Mouse (Mus musculus) regulatory T cell (primary cell): ENCODE results near the gene Prkce.

Source experiments
- in situ Hi-C: fragments of 300-600 bp; cut with MboI, MseI; formaldehyde crosslinking; loops from one replicate; pipeline ENCODE4 v1.15.1; 2025; ENCODE audit warnings: high pct_unique_total_duplicates

Gene Prkce

GRCm38 (mm10) chr17:86286747-86287271 lies 119.2 kb downstream of the Prkce start:
- in situ Hi-C loops: no loop called here

- in situ Hi-C loops: no loop called here
Observed at GRCm38 (mm10) chr17:86292711-86293110, 125.1 kb downstream of the Prkce start.

GRCm38 (mm10) chr17:86293247-86293744 lies 125.7 kb downstream of the Prkce start:
- in situ Hi-C loops: no loop called here

- in situ Hi-C loops: no loop called here
Observed at GRCm38 (mm10) chr17:86299576-86299975, 132.0 kb downstream of the Prkce start.

GRCm38 (mm10) chr17:86300774-86301595 lies 133.4 kb downstream of the Prkce start:
- in situ Hi-C loops: loop anchor here (10.0 kb wide), 2 partner anchors 144 to 1126 kb away; no protein-coding TSS in a partner anchor

- in situ Hi-C loops: loop anchor here (10.0 kb wide), 2 partner anchors 143 to 1127 kb away; no protein-coding TSS in a partner anchor
Observed at GRCm38 (mm10) chr17:86302266-86302665, 134.7 kb downstream of the Prkce start.

- in situ Hi-C loops: loop anchor here (10.0 kb wide), 2 partner anchors 142 to 1128 kb away; no protein-coding TSS in a partner anchor
Observed at GRCm38 (mm10) chr17:86302861-86303331, 135.3 kb downstream of the Prkce start.

GRCm38 (mm10) chr17:86303401-86304243 lies 136.0 kb downstream of the Prkce start:
- in situ Hi-C loops: loop anchor here (10.0 kb wide), 2 partner anchors 141 to 1129 kb away; no protein-coding TSS in a partner anchor

- in situ Hi-C loops: loop anchor here (10.0 kb wide), 2 partner anchors 140 to 1130 kb away; no protein-coding TSS in a partner anchor
Observed at GRCm38 (mm10) chr17:86304923-86305630, 137.5 kb downstream of the Prkce start.

GRCm38 (mm10) chr17:86306161-86306560 lies 138.6 kb downstream of the Prkce start:
- in situ Hi-C loops: loop anchor here (10.0 kb wide), 2 partner anchors 139 to 1131 kb away; no protein-coding TSS in a partner anchor

- in situ Hi-C loops: no loop called here
Observed at GRCm38 (mm10) chr17:86313413-86314139, 146.0 kb downstream of the Prkce start.

- in situ Hi-C loops: no loop called here
Observed at GRCm38 (mm10) chr17:86315874-86316273, 148.3 kb downstream of the Prkce start.

- in situ Hi-C loops: no loop called here
Observed at GRCm38 (mm10) chr17:86316771-86317170, 149.2 kb downstream of the Prkce start.

- in situ Hi-C loops: no loop called here
Observed at GRCm38 (mm10) chr17:86317197-86317596, 149.6 kb downstream of the Prkce start.

- in situ Hi-C loops: no loop called here
Observed at GRCm38 (mm10) chr17:86319967-86320602, 152.5 kb downstream of the Prkce start.

GRCm38 (mm10) chr17:86322840-86323239 lies 155.3 kb downstream of the Prkce start:
- in situ Hi-C loops: no loop called here

- in situ Hi-C loops: no loop called here
Observed at GRCm38 (mm10) chr17:86323310-86323709, 155.7 kb downstream of the Prkce start.

GRCm38 (mm10) chr17:86323909-86324686 lies 156.5 kb downstream of the Prkce start:
- in situ Hi-C loops: no loop called here

GRCm38 (mm10) chr17:86324756-86325155 lies 157.2 kb downstream of the Prkce start:
- in situ Hi-C loops: no loop called here
